Mouse (Mus musculus): Measurements from ENCODE around the gene Cd68.
"Not testable (repeated sequence)": the region's sequence is repeated elsewhere in the genome, so short reads cannot be mapped to it uniquely, and the experiment has no call there.

Gene Cd68

GRCm38 (mm10) chr11:69665961-69666664 is at the start of gene Cd68:
Gene Cd68, minus strand, starts transcription at chr11:69666153.
- no peak for DNase-seq (ENCODE audit: low spot score)

GRCm38 (mm10) chr11:69715482-69715881 is 49.5 kb upstream of the Cd68 start:
- DNase-seq (ENCODE audit: low spot score): peak; percentile 85

- no peak for DNase-seq (ENCODE audit: low spot score)
Measured at GRCm38 (mm10) chr11:69714636-69715329, 48.8 kb upstream of the Cd68 start.

GRCm38 (mm10) chr11:69712954-69713672 is 47.2 kb upstream of the Cd68 start:
- no peak for DNase-seq (ENCODE audit: low spot score)

- no peak for DNase-seq (ENCODE audit: low spot score)
Measured at GRCm38 (mm10) chr11:69711082-69711481, 45.1 kb upstream of the Cd68 start.

GRCm38 (mm10) chr11:69710470-69710869 is 44.5 kb upstream of the Cd68 start:
- DNase-seq (ENCODE audit: low spot score): no peak

GRCm38 (mm10) chr11:69709554-69710446 is 43.8 kb upstream of the Cd68 start:
- no peak for DNase-seq (ENCODE audit: low spot score)

- no peak for DNase-seq (ENCODE audit: low spot score)
Measured at GRCm38 (mm10) chr11:69708614-69709265, 42.8 kb upstream of the Cd68 start.

GRCm38 (mm10) chr11:69707873-69708381 is 42.0 kb upstream of the Cd68 start:
- no peak for DNase-seq (ENCODE audit: low spot score)

- DNase-seq (ENCODE audit: low spot score): no peak
Measured at GRCm38 (mm10) chr11:69707480-69707847, 41.5 kb upstream of the Cd68 start.

GRCm38 (mm10) chr11:69706775-69707479 is 41.0 kb upstream of the Cd68 start:
- peak; percentile 76 for DNase-seq (ENCODE audit: low spot score)

GRCm38 (mm10) chr11:69704613-69705010 is 38.7 kb upstream of the Cd68 start:
- DNase-seq (ENCODE audit: low spot score): no peak

- no peak for DNase-seq (ENCODE audit: low spot score)
Measured at GRCm38 (mm10) chr11:69703814-69704612, 38.1 kb upstream of the Cd68 start.

GRCm38 (mm10) chr11:69703381-69703780 is 37.4 kb upstream of the Cd68 start:
- not testable (repeated sequence) for DNase-seq (ENCODE audit: low spot score)

GRCm38 (mm10) chr11:69702886-69703285 is 36.9 kb upstream of the Cd68 start:
- not testable (repeated sequence) for DNase-seq (ENCODE audit: low spot score)

- no peak for DNase-seq (ENCODE audit: low spot score)
Measured at GRCm38 (mm10) chr11:69699595-69699994, 33.6 kb upstream of the Cd68 start.

GRCm38 (mm10) chr11:69698574-69698973 is 32.6 kb upstream of the Cd68 start:
- no peak for DNase-seq (ENCODE audit: low spot score)

- no peak for DNase-seq (ENCODE audit: low spot score)
Measured at GRCm38 (mm10) chr11:69697396-69697795, 31.4 kb upstream of the Cd68 start.

GRCm38 (mm10) chr11:69695361-69696181 is 29.6 kb upstream of the Cd68 start, which contains the start of the genes Tnfsf12 and Tnfsfm13:
Gene Tnfsf12, minus strand, starts transcription at chr11:69695849.
Gene Tnfsfm13, minus strand, starts transcription at chr11:69696098.
- DNase-seq (ENCODE audit: low spot score): peak; percentile 85

All from testis, postnatal 10 days (tissue).